Mouse (Mus musculus): ENCODE measurements at regions not wholly inside any gene's neighbourhood (a gene's known extent, or its start where the extent isn't known, plus 50 kb on each side); places are given as distances from the start of the nearest gene placed in this dataset.

DNA sequence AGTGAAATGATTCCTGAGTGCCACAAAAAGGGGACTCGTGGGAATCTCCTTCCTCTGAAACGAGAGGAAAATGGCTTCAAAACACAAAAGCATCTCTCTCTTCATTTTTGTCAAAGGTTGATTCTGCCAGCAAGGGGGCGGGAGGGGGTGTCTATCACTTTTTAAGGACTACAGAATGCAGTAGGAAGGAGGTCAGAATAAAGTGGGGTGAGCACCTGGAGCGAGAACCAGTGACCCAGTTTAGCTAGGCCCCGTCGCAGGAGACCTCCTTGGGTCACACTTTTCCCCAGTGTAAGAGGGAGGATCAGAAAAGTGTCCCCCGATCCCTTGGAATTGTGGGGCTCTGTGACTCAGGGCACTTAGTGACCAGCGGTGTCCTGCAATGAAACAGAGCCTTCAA lies 133.1 kb downstream of the Tgfb2 start:
- no peak for DNase-seq (ENCODE audit: low spot score)

DNA sequence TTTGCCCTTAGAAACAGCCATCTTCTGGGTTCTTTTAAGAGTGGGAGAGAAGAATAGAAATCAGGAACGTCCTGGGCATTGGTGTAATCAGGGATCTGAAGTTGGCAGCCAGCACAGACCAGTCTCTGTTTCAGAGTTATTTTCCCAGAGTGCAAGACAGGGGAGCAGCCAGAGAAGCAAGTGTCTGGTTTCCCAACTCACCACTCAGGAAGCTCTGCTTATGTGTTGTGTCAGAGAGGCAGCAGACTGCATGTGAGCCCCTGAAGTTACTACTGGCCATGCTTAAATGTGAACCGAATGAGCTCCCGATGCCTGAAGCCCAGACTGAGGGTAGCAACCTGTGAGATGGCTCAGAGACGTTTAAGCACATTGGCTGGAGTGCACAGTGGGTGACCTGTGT lies 133.7 kb downstream of the Tgfb2 start:
- DNase-seq (ENCODE audit: low spot score), result no peak

DNA sequence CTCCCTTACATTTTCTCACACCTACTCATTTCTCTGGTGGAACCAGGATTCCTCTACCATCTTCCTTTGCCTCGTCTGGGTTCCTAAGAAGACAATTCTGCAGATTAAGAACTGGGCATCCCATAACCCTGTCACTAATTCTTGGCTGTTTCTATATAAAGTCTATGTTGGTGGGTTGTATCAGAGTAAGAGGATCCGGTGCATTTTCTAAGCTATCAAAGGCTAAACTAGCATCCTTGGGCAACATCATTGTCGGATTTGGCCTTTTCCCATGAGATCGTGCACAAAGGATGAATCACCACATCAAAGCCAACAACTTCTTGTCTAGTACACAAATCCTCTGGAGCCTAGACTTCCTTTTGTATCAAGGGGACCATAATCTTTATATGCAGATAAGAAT lies 137.3 kb downstream of the Tgfb2 start:
- DNase-seq (ENCODE audit: low spot score), result no peak

DNA sequence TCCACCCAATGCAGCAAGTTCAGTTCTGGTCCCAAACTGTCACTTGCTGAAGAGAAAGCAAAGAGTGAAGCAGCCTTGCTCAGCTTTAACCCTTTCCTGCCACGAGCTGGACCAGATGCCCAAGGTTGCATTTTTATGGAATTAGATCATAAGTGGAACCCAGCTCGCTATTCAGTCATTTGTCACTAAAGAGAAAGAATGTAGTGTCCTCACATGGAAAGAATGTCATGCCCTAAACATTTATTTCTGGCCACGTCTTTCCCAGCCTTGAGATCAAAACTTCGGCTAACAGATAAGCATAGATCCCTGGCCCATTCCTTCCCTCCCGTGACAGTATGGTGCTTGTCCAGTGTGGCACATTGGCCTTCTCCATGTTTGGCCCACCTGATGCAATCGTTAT lies 137.7 kb downstream of the Tgfb2 start:
- DNase-seq (ENCODE audit: low spot score), result no peak

DNA sequence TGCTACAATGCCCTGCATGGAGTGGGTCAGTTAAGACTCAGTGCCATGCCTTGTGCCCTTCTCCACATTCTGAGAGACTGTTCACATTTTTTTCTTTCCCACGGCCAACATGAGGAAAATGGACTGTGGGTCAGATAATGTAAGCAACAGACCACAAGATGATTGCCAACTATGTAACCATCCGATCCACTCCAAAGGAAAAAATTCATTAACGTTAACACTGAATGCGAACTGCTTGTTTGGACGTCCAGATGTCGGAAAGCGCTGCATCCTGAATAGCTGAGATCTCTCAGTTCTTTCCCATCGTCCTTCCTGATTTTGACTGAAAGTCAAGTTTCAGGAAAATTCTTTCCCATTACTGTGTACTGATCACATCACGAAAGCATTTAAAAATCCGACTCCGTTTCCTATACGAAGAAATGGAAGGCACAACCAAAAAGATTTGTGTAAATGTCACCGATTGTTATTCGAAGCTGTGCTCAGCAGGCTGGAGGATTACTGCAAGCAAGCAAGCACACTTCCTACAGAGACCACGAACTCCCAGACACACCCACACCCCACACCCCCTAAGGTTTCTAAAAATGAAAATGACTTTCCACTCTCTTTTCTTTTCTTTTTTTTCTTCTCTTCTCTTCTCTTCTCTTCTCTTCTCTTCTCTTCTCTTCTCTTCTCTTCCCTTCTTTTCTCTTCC lies 138.5 kb downstream of the Tgfb2 start:
- no peak for DNase-seq (ENCODE audit: low spot score)

DNA sequence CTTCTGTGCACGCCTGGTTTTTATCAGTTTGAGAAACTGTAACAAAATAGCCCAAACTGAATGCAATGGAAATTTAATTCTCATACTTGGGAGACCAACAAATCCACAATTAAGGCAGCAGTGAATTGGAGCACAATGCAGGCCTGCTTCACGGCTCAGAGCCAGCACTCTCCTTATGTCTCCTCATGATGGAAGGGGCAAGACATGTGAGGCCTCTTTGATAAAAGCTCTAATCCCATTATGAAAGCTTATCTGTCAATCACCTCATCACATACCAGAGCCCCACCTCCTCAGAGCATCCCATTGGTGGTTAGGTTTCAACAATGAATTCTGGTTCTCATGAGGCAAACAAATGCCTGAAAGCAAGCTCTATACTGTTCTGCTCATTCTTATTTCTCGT lies 143.8 kb downstream of the Tgfb2 start:
- DNase-seq (ENCODE audit: low spot score), result no peak

DNA sequence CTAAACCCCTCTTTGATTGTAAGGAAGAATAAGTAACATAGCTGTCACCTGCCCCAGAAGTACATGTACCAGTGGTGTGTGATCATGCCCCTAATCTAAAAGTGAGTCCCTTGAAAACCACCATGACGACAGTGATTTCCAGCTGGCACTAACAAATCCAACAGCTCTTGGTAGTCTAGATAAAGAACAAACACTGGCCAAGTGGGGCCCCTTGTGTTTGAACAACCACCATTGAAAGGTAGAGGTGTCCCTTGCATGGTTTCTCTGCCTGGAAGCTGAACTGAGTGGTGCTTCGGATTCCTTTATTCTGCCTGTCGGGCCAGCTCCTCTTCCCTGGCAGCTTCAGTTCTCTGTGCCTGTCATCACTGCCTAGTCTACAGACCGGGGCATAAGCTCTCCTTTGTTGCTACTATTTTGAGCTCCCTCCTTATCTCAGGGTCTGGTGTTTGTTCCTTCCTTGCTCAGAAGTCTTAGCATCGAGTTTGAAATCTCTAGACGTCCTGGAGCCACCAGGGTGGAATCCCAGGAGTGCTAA lies 150.3 kb downstream of the Tgfb2 start:
- no peak for DNase-seq (ENCODE audit: low spot score)

DNA sequence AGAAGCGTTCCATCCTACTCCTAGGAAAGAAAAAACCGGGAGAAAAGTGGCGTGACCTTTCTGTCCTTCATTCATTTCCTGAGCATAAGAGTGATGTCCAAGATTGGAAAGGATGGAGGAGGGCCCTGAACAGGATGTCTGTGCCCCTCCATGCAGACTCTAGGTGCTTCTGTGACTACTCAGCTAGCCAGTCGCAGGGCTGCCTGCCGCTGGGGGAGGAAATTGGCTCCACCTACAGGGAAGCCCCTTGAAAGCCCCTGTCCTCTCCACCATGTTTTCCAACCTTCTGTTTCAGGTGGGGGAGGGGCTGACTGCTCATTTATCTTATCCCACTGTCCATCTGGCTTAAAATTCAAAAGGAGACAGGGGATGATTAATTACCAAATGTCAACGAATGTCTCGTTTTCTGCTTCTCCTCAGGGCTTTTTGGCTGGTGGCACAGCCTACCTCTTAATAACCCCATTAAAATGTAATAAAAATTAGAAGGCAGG lies 151.2 kb downstream of the Tgfb2 start:
- no peak for DNase-seq (ENCODE audit: low spot score)

DNA sequence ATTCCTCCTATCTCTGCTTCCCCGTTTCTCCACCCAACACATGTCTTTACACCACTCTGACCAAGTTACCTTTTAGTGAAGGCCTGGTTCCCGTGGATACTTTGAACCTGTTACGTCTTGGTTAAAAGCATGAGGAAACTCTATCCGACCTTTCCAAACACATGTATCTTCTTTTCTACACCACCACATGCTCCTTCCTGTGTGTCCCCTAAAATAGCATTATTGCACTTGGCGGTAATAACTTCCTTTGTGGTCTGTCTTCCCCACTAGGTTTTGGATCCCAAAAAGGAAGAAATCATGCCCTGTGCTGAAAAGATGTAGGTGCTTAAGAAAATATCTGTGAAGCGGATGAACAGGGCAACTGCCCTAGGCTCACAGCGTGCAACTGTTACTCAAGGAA lies 153.1 kb downstream of the Tgfb2 start:
- DNase-seq (ENCODE audit: low spot score), result no peak

DNA sequence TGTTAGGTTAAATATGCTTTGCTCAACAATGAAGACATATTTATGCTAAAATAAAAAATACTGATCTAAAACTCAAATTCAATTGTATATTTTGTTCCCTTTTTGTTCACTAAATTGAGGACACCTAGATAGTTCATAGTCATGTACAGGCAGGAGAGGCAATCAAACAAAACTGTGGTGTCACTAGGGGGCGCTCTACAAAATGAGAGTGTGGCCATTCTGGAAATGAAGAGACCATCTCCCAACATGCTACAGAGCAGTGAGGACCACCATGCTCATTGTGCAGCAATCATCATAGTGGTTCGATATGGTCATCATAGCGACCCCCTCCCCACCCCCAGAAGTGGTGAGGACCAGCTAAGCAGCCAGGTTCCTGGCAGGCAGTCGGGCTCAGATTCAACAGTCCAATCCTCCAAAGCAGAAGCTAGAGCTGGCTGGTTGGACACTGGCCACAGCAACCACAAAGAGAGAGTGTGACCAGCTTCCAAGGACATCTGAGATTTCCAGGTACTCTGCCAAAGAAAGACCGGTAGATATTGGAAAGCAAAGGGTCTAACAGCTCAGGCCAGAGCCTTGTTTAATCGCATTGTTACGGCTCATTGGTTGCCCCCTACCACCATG lies 155.4 kb downstream of the Tgfb2 start:
- no peak for DNase-seq (ENCODE audit: low spot score)

DNA sequence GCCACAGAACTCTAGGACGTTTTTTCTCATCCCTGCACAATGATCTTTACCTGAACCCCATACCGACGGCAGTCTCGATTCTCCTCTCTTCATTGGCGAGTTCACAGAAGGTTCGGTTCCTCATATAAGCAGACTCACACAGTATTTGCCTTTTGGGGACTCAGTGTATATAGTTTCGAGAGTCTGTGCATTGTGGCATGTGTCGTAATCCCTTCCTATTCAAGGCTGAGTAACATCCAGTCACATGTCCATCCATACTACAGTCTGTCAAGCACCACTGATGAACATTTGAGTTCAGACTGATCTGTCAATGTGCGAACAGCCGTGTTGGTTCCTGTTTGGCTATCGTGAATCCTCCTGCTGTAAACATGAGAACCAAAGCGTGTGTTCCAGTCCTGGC lies 156.6 kb downstream of the Tgfb2 start:
- DNase-seq (ENCODE audit: low spot score), result no peak

DNA sequence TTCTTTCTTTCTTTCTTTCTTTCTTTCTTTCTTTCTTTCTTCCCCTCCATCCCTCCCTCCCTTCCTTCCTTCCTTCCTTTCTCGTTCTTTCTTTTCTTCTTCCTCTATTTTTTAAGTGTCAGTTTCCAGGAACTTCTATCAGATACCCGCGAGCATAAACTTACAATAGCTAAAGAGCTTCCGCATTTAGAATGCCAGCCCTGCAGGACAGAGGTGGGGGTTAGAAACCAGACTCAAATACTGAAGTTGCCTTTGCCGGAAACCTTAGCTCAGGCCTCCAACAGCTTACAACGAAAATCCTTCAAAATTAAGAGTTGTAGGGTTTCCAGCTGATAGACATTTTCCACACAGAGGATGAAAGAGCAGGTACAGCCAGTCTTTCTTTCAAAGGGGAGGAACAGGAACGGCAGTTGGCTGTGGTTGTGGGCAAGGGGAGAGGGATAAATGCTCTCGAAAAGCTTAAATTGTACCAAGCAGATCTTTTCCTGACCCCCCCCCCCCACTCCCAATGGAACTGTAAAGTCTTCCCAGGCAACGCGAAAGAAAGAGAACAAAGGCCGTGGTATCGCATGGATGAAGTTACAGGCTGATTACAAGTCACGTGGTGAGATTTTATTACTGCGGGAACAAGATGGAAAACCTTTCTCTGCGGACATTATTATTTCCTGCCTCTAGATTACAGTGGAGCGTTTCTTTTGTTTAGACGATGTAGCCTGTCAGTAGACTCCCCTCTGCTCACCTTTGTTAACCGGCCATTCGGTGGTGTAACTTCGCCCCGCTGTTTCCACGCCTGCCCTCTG lies 159.2 kb downstream of the Tgfb2 start:
- DNase-seq (ENCODE audit: low spot score), result no peak

DNA sequence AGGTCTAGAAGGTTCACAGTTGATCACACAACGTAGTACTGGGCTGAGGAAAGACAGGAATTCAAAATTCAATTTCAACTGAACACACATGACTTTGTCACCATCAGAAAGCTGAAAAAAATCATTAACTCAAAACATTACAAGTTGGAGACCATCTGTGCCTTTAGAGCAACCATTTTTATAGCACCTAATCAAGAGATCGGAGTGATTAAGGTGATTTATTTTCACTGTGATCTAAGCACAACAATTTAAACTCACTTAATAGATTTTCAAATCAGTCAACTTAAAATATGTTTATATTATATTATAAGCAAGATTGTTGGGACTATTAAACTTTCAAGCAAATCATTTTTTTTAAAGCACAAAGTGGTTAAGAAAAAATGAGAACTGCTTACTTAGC lies 165.7 kb downstream of the Tgfb2 start:
- DNase-seq (ENCODE audit: low spot score), result no peak

DNA sequence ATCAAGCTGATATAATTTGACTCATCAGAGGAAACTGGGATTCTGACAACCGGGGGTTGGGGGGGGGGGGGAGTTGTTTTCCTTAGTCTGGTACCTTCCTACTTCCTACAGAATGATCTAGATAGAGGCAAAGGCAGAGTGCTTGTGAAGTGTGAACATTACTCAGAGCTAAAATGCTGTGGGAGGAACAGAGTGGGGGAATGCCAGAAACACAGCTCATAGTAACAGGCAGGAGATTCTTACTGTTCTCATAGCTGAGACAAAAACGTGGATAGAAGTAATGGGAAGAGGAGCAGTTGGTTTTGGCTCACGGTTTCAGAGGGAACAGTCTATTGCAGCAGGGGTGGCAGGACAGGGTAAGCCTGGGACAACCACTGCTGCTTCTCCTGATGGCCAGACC lies 167.6 kb downstream of the Tgfb2 start:
- DNase-seq (ENCODE audit: low spot score), result no peak

DNA sequence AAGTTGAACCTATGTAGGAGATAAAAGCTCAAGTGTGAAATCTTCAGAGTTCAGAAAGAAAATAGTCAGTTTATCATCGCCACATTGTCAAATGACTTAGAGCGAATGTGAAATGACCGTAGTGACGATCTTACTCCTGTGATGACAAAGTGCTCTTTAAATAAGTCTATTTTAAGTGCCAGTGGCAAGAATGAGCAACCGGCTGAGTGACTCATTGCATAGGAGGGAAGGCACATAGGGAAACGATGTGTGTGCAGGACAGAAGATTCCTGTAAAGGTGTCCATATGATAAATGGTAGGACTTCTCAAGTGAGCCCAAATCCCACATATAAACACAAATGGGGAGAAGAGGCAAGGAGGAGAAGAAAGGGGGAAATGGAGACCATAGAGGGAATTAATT lies 189.8 kb downstream of the Tgfb2 start:
- DNase-seq (ENCODE audit: low spot score), result no peak

DNA sequence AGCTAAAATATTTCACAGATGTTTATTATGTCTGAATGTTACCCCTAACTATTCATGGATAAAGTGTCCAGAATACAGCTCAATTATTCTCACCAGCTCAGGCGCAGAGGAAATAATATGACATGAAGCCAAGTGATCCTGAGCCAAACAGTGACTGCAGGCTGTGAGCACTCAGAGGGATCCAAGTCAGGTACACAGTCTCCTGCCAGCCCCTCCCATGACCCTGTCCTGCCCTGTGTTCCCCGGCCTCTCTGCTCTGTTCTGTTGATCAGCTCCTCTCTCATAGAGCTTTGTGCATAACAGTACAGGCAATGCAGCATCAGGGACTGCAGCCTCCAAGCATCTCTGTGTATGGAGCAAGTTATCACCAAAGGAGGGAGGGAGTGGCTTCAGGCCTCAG lies 190.7 kb downstream of the Tgfb2 start:
- no peak for DNase-seq (ENCODE audit: low spot score)

DNA sequence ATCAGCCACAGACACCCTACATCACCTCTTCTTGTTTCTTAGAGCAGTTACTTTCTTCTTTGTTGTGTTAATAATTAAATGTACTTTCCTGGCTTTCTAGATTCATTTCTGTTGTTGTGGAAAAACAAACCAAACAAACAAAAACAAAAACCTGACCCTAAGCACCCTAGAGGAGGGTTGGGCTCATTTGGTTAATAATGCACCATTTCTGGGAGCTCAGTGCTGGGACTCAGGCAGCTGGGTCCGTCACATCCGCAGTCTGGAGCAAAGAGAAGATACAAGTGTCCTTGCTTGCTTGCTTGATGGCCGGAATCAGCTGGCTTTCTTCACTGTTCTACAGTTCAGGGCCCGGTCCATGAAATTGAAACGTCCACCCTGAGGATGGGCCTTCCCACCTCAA lies 191.9 kb downstream of the Tgfb2 start:
- no peak for DNase-seq (ENCODE audit: low spot score)

DNA sequence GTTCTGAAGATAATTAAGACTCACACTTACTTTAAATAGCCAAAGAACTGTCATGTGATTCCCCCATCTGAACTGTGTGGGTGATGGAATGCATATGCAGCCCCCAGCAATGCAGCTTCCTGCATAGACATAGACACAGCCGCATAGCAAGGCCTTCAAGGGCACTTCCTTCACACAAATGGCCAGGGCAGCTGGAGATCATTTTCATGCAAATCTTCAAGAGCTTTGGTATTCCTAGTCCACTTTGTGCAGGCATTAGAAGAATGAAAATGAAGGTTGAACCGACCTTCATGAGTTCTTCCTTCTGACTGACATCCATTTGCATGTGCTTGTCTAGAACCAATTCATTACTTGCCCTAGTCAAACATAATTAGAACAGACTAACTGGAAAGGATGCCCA lies 195.3 kb downstream of the Tgfb2 start:
- DNase-seq (ENCODE audit: low spot score), result no peak

DNA sequence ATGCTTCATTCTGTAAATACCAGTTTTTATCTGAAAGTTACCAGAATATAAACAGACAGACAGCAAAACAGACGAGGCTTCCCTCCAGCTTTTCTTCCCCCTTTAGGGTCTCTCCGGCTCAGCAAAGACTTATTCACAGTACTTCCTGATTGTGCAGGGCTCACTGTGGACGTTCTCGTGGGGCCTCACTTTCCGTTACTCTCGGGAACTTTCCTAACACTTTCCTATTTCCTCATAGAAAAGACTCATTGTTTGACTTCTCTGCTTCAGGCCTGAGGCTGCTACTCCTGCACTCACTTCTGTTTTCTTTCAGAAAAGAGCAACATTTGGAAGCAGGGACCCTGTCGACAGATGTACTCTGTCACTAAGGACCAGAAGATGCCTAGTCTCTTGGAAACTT lies 197.4 kb downstream of the Tgfb2 start:
- DNase-seq (ENCODE audit: low spot score), result no peak

DNA sequence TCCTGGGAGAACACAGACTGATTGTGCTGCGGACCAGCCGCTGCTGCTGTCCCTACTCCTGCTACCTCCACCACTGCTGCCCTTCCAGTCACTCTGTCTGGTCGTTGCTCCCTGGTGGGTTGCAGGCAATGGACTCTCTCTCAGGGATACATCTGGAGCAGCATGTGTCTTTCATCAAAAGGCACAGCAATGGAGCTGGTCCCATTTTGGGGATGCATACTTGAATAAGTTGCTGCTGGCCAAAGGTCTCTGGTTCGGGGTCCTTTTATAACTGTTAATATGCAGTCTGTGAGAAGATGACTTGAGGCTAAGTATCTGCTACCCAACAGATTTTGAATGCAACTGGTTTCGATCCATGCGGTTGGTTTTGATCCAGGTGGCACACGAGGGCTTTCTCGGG lies 197.8 kb downstream of the Tgfb2 start:
- DNase-seq (ENCODE audit: low spot score), result no peak

DNA sequence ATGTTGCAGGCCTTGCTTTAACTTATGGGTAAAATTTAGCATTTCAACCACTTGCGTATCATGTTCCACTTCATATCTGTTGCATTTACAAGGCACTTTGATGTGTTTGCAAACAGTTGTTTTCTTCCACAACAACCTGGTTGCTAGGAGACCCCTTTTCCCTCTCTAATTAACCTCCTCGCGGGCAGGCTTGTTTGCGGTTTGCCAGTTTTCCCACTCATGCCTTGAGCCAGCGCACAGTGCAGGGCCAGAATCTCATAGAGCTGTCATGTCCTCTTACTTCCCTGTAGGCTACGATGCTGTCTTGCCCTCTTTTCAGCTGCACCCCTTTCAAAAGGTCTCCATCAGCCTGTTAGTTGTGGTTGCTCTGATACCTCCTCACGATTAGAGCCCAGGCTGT lies 199.3 kb downstream of the Tgfb2 start:
- no peak for DNase-seq (ENCODE audit: low spot score)

DNA sequence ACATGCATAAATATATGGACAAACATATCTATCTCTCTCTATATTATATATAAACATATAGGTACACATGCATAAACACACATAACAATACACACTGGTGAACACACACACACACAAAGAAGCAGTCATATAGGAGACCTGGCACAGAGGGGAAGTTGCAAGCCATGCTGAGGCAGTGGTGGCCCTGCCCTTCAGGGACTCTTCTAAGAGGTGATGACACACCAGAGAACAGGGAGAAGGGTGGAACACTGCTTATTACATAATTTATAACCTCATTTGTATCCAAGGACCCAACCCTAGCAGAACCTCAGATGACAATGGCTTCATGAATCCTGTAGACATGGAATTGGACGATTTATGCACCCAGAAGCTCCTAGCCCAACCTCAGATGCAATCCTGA lies 199.9 kb downstream of the Tgfb2 start:
- DNase-seq (ENCODE audit: low spot score), result no peak

DNA sequence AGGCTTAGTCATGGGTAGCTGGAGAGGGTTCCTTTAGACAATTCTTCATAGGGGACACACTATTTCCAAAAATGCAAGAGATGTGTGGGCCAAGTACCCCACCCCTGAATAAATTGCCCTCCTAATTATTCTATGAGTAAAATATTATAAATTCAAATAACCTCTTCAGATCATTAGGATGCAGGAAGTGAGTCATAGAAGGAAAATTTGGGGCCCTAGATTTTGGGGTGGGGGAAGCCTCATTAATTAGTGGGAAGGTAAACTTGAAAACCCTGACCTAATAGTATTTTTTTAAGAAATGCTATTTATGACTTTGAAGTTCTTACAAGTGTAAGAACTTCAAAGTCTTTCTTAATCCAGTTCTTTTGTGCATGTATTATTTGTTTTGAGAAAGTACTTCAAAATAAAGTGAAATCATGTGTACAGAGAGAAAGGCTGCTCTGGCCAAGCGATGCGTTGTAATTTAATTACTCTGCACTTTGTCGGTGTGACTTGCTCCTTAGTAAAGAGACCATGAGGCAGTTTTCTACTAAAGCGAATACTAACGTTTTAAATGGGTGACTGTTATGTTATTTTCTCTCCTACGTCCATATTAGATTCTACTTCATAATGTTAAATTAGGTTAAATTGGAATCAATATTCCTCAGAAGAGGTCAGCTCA lies 200.6 kb downstream of the Tgfb2 start:
- no peak for DNase-seq (ENCODE audit: low spot score)

Measured in ovary, postnatal 10 days (tissue).